Mouse (Mus musculus): ENCODE results near the gene AY761184. TPM values are rescaled to one million over a fixed set of nuclear protein-coding genes. Genes with fewer than 3 reads are reported as not detected.
"Not testable (repeated sequence)": the region's sequence is repeated elsewhere in the genome, so short reads cannot be mapped to it uniquely, and the experiment has no call there.

The AY761184 gene
- total RNA-seq (2021) = not detected
- polyA plus RNA-seq (2012; rRNA removed) = not detected in 2 replicates
- long read RNA-seq = 0 reads

GRCm38 (mm10) chr8:21703545-21703944, at the start of gene AY761184:
Gene AY761184, minus strand, starts transcription at chr8:21703645.
- not testable (repeated sequence) for DNase-seq

DNA sequence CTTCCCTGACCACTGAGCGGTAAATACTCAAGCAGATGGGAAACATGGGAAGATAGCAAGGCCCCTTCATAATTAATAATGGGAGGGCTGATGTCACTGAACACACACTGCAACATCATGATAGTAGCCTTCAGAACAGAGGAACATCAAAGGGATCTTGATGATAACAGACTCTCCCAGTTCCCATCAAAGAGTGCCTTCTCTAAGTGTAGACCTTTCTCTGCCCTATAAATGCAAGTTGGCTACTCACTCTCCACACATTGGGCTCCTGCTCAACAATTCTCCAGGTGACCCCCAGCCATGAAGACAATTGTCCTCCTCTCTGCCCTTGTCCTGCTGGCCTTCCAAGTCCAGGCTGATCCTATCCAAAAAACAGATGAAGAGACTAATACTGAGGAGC, 37.9 kb downstream of the AY761184 start, which contains the start of gene Defa34:
Defa34 (plus strand) TSS at position 301 of the 400 bp plus-strand sequence.
- not testable (repeated sequence) for DNase-seq

DNA sequence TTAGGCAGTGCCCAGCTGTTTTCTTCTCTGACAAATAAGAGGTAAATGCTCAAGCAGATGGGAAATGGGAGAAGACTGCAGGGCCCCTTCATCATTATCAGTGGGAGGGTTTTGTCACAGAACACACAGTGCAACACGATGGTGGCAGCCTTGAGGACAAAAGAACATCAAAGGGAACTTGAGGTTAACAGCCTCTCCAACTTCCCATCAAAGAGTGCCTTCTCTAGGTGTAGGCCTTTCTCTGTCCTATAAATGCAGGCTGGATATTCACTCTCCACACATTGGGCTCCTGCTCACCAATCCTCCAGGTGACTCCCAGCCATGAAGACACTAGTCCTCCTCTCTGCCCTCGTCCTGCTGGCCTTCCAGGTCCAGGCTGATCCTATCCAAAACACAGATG, 48.0 kb downstream of the AY761184 start, which contains the start of gene Defa17:
Defa17 (plus strand) TSS at position 301 of the 400 bp plus-strand sequence.
- DNase-seq = not testable (repeated sequence)

Other genes starting within 250 kb of the AY761184 start
- not detected for gene Gm7849, start 247.1 kb downstream of the AY761184 start, total RNA-seq (2021)
- gene Gm7849, start 247.1 kb downstream of the AY761184 start, polyA plus RNA-seq (2012; rRNA removed) = not detected in 2 replicates
- not detected for gene Defa20, start 194.4 kb downstream of the AY761184 start, total RNA-seq (2021)
- gene Defa20, start 194.4 kb downstream of the AY761184 start, polyA plus RNA-seq (2012; rRNA removed) = not detected in 2 replicates
- not detected for gene Defa32, start 174.6 kb downstream of the AY761184 start, total RNA-seq (2021)
- gene Defa32, start 174.6 kb downstream of the AY761184 start, polyA plus RNA-seq (2012; rRNA removed) = not detected in 2 replicates
- not detected for gene Defa37, start 138.3 kb downstream of the AY761184 start, total RNA-seq (2021)
- gene Defa37, start 138.3 kb downstream of the AY761184 start, polyA plus RNA-seq (2012; rRNA removed) = not detected in 2 replicates
- gene Defa28, start 120.6 kb downstream of the AY761184 start, total RNA-seq (2021) = not detected
- gene Defa28, start 120.6 kb downstream of the AY761184 start, polyA plus RNA-seq (2012; rRNA removed) = not detected in 2 replicates
- not detected for gene Gm7861, start 109.1 kb downstream of the AY761184 start, total RNA-seq (2021)
- gene Gm7861, start 109.1 kb downstream of the AY761184 start, polyA plus RNA-seq (2012; rRNA removed) = not detected in 2 replicates
- not detected for gene Defa26, start 85.5 kb downstream of the AY761184 start, total RNA-seq (2021)
- not detected in 2 replicates for gene Defa26, start 85.5 kb downstream of the AY761184 start, polyA plus RNA-seq (2012; rRNA removed)
- not detected for gene Defa17, start 47.9 kb downstream of the AY761184 start, total RNA-seq (2021)
- gene Defa17, start 47.9 kb downstream of the AY761184 start, polyA plus RNA-seq (2012; rRNA removed) = not detected in 2 replicates
- not detected for gene Defa34, start 37.8 kb downstream of the AY761184 start, total RNA-seq (2021)
- gene Defa34, start 37.8 kb downstream of the AY761184 start, polyA plus RNA-seq (2012; rRNA removed) = not detected in 2 replicates
- not detected for gene Defa24, start 30.8 kb upstream of the AY761184 start, total RNA-seq (2021)
- not detected in 2 replicates for gene Defa24, start 30.8 kb upstream of the AY761184 start, polyA plus RNA-seq (2012; rRNA removed)
- not detected for gene Defb50, start 119.9 kb upstream of the AY761184 start, total RNA-seq (2021)
- gene Defb50, start 119.9 kb upstream of the AY761184 start, polyA plus RNA-seq (2012; rRNA removed) = not detected in 2 replicates
- gene Defb2, start 136.3 kb upstream of the AY761184 start, total RNA-seq (2021) = not detected
- not detected in 2 replicates for gene Defb2, start 136.3 kb upstream of the AY761184 start, polyA plus RNA-seq (2012; rRNA removed)
- gene Defb10, start 155.3 kb upstream of the AY761184 start, total RNA-seq (2021) = not detected
- gene Defb10, start 155.3 kb upstream of the AY761184 start, polyA plus RNA-seq (2012; rRNA removed) = not detected in 2 replicates
- not detected for gene Defb9, start 181.8 kb upstream of the AY761184 start, total RNA-seq (2021)
- not detected in 2 replicates for gene Defb9, start 181.8 kb upstream of the AY761184 start, polyA plus RNA-seq (2012; rRNA removed)
- gene Defb11, start 202.8 kb upstream of the AY761184 start, total RNA-seq (2021) = not detected
- not detected in 2 replicates for gene Defb11, start 202.8 kb upstream of the AY761184 start, polyA plus RNA-seq (2012; rRNA removed)
- not detected for gene Defb15, start 229.1 kb upstream of the AY761184 start, total RNA-seq (2021)
- gene Defb15, start 229.1 kb upstream of the AY761184 start, polyA plus RNA-seq (2012; rRNA removed) = not detected in 2 replicates
- gene Defb35, start 234.7 kb upstream of the AY761184 start, total RNA-seq (2021) = not detected
- gene Defb35, start 234.7 kb upstream of the AY761184 start, polyA plus RNA-seq (2012; rRNA removed) = not detected in 2 replicates
- not detected for gene Defb13, start 243.1 kb upstream of the AY761184 start, total RNA-seq (2021)
- not detected in 2 replicates for gene Defb13, start 243.1 kb upstream of the AY761184 start, polyA plus RNA-seq (2012; rRNA removed)

Measured in adrenal gland, adult 2 months (tissue).